ENCODE assay signal across 17 mouse cellular contexts in genomic region chr11:22170962-22171638, GRCm38 (mm10).
DNase-seq lines count a peak whose midpoint lies in the region; ATAC-seq lines count a peak whose summit lies in the region.
"Had no signal": no experiment of that assay in that cellular context is flagged by ENCODE, and none has a peak within 500 bp of the region (broad histone marks: within the 10 kb centered on the region; RNA-seq: fewer than 3 reads in every experiment).

No protein-coding gene starts in this region.

- H3K4me1 ChIP-seq in heart, embryonic 10.5 days, result peaks cover 13% of the 10 kb centered on the region
- H3K4me1 ChIP-seq: embryonic facial prominence, embryonic 13.5 days; neural tube, embryonic 13.5 days had no signal

- WGBS in heart, embryonic 10.5 days, result 41% methylated on average over 6 of the region's 6 CpGs

- peak overlapping the region; percentile 81 for H3K27ac ChIP-seq in heart, embryonic 10.5 days
- H3K27ac ChIP-seq: embryonic facial prominence, embryonic 13.5 days; hindbrain, embryonic 14.5 days; neural tube, embryonic 13.5 days had no signal

- DNase-seq in lung, postnatal 10 days, result peak; percentile 4
- no peak for DNase-seq in lung, postnatal 25 days (ENCODE audit: low spot score)
- no peak for DNase-seq in heart, embryonic 10.5 days (ENCODE audit: low spot score)
- DNase-seq in heart, postnatal 4 days, result peak; percentile 58
- no peak for DNase-seq in thymus, postnatal 36 days
- DNase-seq in adrenal gland, adult (ENCODE audit: inconsistent age in 2 of 2, low spot score in 1 of 2), result no peak
- no peak for DNase-seq in testis, postnatal 14 days (ENCODE audit: low spot score)
- DNase-seq: adrenal gland, postnatal 25 days; lung, postnatal 4 days; right cerebral cortex, postnatal 4 days; thymus, postnatal 4 days had no signal

- H3K9me3 ChIP-seq in heart, embryonic 10.5 days, result no peaks in the 10 kb centered on the region
- H3K9me3 ChIP-seq: embryonic facial prominence, embryonic 13.5 days; neural tube, embryonic 13.5 days had no signal

- peak; percentile 98 for ATAC-seq in megakaryocyte-erythroid progenitor cell, adult 5-6 weeks (replicated peaks; ENCODE audit: low FRiP score, low TSS enrichment, poor library complexity, severe bottlenecking)
- ATAC-seq: forebrain, embryonic 14.5 days; intestine, postnatal 0 days had no signal

- peak overlapping the region; percentile 39 for H3K4me3 ChIP-seq in heart, embryonic 10.5 days
- H3K4me3 ChIP-seq: embryonic facial prominence, embryonic 13.5 days; neural tube, embryonic 13.5 days had no signal

- peaks cover 7% of the 10 kb centered on the region for H3K36me3 ChIP-seq in heart, embryonic 10.5 days

- no peaks in the 10 kb centered on the region for H3K27me3 ChIP-seq in heart, embryonic 10.5 days (ENCODE audit: insufficient read depth, poor library complexity, severe bottlenecking)
- H3K27me3 ChIP-seq: embryonic facial prominence, embryonic 13.5 days; neural tube, embryonic 13.5 days had no signal

Comparison
In these comparisons a context has a peak if more than half of its experiments do, and no peak if none do; other contexts are left out.
1. DNase-seq: peak in lung, postnatal 10 days (single experiment) and heart, postnatal 4 days (single experiment); none in lung, postnatal 25 days (single experiment), heart, embryonic 10.5 days (single experiment), thymus, postnatal 36 days (0 of 2), adrenal gland, adult (0 of 2) and testis, postnatal 14 days (single experiment).